Mouse (Mus musculus) stomach, adult 2 months (tissue): ENCODE results near the gene Lrrc10b. TPM values are rescaled to one million over a fixed set of nuclear protein-coding genes. Genes with fewer than 3 reads are reported as not detected.

Experiments used
- polyA plus RNA-seq: library from polyadenylated mRNA; depleted of rRNA; stranded (reverse); fragments of >200 nt; gene quantifications from 2 replicates; pipeline ENCODE4 v1.2.3, GENCODE M21; 2012; rRNA removed

Lrrc10b gene
- 10.3 and 15.4 TPM in 2 replicates for polyA plus RNA-seq

DNA sequence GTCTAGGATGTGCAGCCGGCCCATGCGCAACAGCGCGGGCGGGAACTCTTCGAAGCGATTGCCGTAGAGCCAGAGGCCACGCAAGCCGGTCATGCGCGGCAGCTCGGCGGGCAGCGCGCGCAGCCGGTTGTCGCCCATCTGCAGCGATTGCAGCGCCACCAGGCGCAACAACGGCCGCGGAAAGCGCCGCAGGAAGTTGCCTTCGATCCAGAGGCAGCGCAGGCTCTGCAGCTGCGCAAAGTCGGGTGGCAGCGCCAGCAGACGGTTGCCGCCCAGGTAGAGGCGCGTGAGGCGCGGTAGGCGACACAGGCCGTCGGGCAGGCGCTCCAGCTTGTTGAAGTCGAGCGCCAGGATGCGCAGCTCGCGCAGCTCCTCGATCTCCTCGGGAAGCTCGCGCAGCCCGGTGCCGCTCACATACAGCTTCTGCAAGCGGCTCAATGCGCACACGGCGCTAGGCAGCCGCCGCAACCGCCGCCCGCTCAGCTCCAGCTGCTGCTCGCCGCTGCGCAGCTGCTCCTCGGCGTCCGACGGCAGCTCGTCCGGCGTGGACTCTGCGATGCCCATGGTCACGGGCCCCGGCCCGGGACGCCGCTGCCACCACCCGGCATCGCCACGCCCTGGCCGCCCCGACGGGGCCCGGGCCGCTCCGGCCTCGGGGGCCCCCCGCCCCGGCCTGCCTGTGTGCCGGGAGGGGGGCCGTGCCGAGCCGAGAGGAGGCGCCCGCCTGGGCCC, at the start of gene Lrrc10b:
Gene Lrrc10b, minus strand, starts transcription at position 722 of the 732 bp plus-strand sequence.

DNA sequence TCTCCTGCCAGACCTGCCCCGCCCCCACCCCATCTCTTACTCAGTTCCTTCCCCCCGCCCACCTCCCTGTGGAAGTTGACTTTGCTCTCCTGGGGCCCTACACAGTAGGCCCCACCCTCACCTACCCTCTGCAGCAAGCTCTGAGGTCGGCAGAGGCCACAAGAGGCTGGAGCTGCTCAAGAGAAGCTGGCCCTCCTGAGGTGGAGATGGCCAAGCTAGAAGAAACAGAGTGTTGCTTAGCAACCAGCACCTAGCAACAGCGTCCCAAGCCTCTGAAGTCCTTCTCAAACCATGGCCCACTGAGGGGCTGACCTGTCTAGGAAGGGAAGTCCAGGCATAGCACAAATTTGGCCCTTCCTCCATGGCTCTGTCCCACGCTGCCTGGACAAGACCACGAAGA, 25.4 kb upstream of the Lrrc10b start, which contains the start of gene Ppp1r32:
Gene Ppp1r32, minus strand, starts transcription at position 226 of the 400 bp plus-strand sequence.

Other genes with a start within 250 kb of the Lrrc10b start
- 129 and 137 TPM in 2 replicates for gene Myrf, start 216.7 kb downstream of the Lrrc10b start, polyA plus RNA-seq
- gene Dagla, start 152.6 kb downstream of the Lrrc10b start, polyA plus RNA-seq = 7.9 and 8.8 TPM in 2 replicates
- gene Syt7, start 68.4 kb downstream of the Lrrc10b start, polyA plus RNA-seq = 4.6 and 5.7 TPM in 2 replicates
- 0.17 and 0.18 TPM in 2 replicates for gene Ppp1r32, start 25.5 kb upstream of the Lrrc10b start, polyA plus RNA-seq
- 8.9 and 10.5 TPM in 2 replicates for gene Cpsf7, start 67.8 kb upstream of the Lrrc10b start, polyA plus RNA-seq
- 3.5 and 3.6 TPM in 2 replicates for gene Sdhaf2, start 68.7 kb upstream of the Lrrc10b start, polyA plus RNA-seq
- 4.7 and 5.8 TPM in 2 replicates for gene Tmem216, start 98.8 kb upstream of the Lrrc10b start, polyA plus RNA-seq
- 16.8 and 17.4 TPM in 2 replicates for gene Cyb561a3, start 119.7 kb upstream of the Lrrc10b start, polyA plus RNA-seq
- gene Tmem138, start 119.9 kb upstream of the Lrrc10b start, polyA plus RNA-seq = 3.2 and 3.5 TPM in 2 replicates
- 25.3 and 35.1 TPM in 2 replicates for gene Ddb1, start 147.9 kb upstream of the Lrrc10b start, polyA plus RNA-seq
- gene Tkfc, start 148.2 kb upstream of the Lrrc10b start, polyA plus RNA-seq = 3.3 and 3.8 TPM in 2 replicates
- gene Vwce, start 176.7 kb upstream of the Lrrc10b start, polyA plus RNA-seq = 0.05 and 0.08 TPM in 2 replicates
- gene Pga5, start 220.6 kb upstream of the Lrrc10b start, polyA plus RNA-seq = 87.4 and 147 TPM in 2 replicates
- gene Vps37c, start 231.3 kb upstream of the Lrrc10b start, polyA plus RNA-seq = 21.5 and 23.0 TPM in 2 replicates